Mouse (Mus musculus) midbrain, embryonic 13.5 days (tissue): ENCODE results near the gene Hyou1. TPM values are rescaled to one million over a fixed set of nuclear protein-coding genes. Genes with fewer than 3 reads are reported as not detected.
"Not testable (repeated sequence)": the region's sequence is repeated elsewhere in the genome, so short reads cannot be mapped to it uniquely, and the experiment has no call there.

Experiments used
- ATAC-seq: fragments of 200-750 bp; cut with Nextera tagmentation; 2 replicates; pipeline ENCODE4 v1.8.0; 2017; ENCODE audit warnings: mild to moderate bottlenecking, moderate TSS enrichment, moderate library complexity
- H3K27ac ChIP-seq: fragments of 300-500 bp; sonication (generic); 2 replicates; pipeline ENCODE4 v1.5.1; 2015; ENCODE audit warnings: inconsistent platforms, mild to moderate bottlenecking, moderate library complexity
- H3K27me3 ChIP-seq: fragments of 300-500 bp; sonication (generic); 2 replicates; pipeline ENCODE4 v1.6.1; 2015; ENCODE audit warnings: mild to moderate bottlenecking, inconsistent platforms
- H3K36me3 ChIP-seq: fragments of 300-500 bp; sonication (generic); 2 replicates; pipeline ENCODE4 v1.6.1; 2015; ENCODE audit warnings: mild to moderate bottlenecking, inconsistent platforms
- H3K4me1 ChIP-seq: fragments of 300-500 bp; sonication (generic); replicated peaks from 2 replicates; pipeline ENCODE4 v1.6.1; 2015; ENCODE audit warnings: inconsistent platforms
- H3K4me2 ChIP-seq: fragments of 300-500 bp; sonication (generic); replicated peaks from 2 replicates; pipeline ENCODE4 v1.6.1; 2015; ENCODE audit warnings: moderate library complexity, mild to moderate bottlenecking, inconsistent platforms
- H3K4me3 ChIP-seq: fragments of 300-500 bp; sonication (generic); replicated peaks from 2 replicates; pipeline ENCODE4 v1.5.1; 2015; ENCODE audit warnings: mild to moderate bottlenecking, inconsistent platforms
- H3K9ac ChIP-seq: fragments of 300-500 bp; sonication (generic); replicated peaks from 2 replicates; pipeline ENCODE4 v1.6.1; 2015; ENCODE audit warnings: mild to moderate bottlenecking, inconsistent platforms
- H3K9me3 ChIP-seq: fragments of 300-500 bp; sonication (generic); 2 replicates; pipeline ENCODE4 v1.6.1; 2016; ENCODE audit warnings: mild to moderate bottlenecking, inconsistent platforms
- whole genome bisulfite sequencing: fragments of 180-500 bp; shearing (Covaris S2); methylation state at CpG from one replicate; pipeline ENCODE4 v1.1.7; 2015; 5-methylcytosine and 5-hydroxymethylcytosine counted together
- polyA plus RNA-seq: library from polyadenylated mRNA; unstranded; fragments of >200 nt; fragmentation: Nextera tagmentation; extraction: Ambion mirVana; gene quantifications from 2 replicates; pipeline ENCODE4 v1.2.1, GENCODE M21; 2015

The Hyou1 gene
- polyA plus RNA-seq, 1 experiment from 2014 or later, result 28.4 TPM

DNA sequence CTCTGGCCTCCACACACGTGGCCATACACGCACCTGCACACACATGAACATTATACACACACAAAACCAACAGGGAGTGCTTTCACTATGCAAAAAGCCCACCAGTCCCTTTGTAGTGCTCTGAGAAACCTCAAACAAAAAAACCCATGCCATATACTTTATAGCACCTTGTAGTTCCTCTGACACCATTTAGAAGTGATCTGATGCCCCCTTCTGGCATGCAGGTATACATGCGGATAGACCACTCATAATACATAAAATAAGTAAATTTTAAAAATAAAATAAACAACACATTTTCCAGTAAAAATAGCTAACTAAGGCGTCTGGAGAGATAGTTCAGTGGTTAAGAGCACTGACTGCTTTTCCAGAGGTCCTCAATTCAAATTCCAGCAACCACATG, 22.1 kb upstream of the Hyou1 start:
- no peak overlapping the region for H3K9ac ChIP-seq
- WGBS, result 81% methylated on average over 4 of the region's 4 CpGs
- peaks cover 14% of the 10 kb centered on the region for H3K4me1 ChIP-seq
- H3K9me3 ChIP-seq, result no peaks in the 10 kb centered on the region
- no peak overlapping the region for H3K4me2 ChIP-seq
- H3K27ac ChIP-seq, result no peak overlapping the region
- peaks cover 72% of the 10 kb centered on the region for H3K36me3 ChIP-seq
- no peaks in the 10 kb centered on the region for H3K27me3 ChIP-seq
- H3K4me3 ChIP-seq, result no peak overlapping the region
- ATAC-seq, result no peak

DNA sequence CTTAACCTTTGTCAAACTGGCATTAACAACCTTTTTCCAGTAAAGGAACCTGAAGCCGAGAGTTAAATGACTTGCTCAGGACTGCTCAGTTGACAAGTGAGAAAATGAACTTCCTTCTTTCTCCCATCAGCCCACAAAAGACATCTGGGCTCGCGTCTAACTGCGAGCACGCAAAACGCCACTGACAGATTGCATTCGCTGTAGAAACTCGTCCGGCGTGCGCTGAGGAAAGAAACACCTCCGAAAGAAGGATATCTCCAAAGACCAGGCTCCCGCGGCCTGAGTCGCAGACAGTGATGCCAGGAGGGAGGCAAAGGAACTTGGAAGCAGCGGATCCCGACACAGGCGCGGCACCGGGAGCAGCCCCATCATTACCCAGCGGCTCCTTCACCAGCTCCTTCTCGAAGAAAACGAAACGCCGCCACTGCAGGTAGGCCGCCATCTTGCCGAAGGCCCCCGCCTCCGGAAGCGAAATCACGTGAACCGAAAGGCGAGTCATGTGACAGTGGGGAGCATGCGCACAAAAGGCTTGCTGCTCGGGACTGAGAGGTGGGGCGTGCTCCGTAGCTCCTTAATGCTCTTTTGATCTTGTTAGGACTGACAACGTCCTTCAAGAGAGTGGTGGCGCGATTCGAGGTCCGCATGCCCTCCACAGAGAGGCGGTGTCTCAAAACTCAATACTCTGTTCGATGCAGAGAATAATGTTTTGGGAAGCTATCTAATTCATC, 17.9 kb upstream of the Hyou1 start, which contains the start of gene Vps11:
Gene Vps11, minus strand, starts transcription at position 481 of the 728 bp plus-strand sequence.
- H3K36me3 ChIP-seq, result peaks cover 31% of the 10 kb centered on the region
- peak within 1 kb of the TSS; percentile 93 for H3K9ac ChIP-seq
- ATAC-seq, result peak; percentile 96
- 1% methylated on average over 44 of the region's 44 CpGs for WGBS
- H3K27me3 ChIP-seq, result no peaks in the 10 kb centered on the region
- peak within 1 kb of the TSS; percentile 82 for H3K4me2 ChIP-seq
- H3K9me3 ChIP-seq, result no peaks in the 10 kb centered on the region
- H3K4me3 ChIP-seq, result peak within 1 kb of the TSS; percentile 96
- H3K27ac ChIP-seq, result peak within 1 kb of the TSS; percentile 72
- H3K4me1 ChIP-seq, result peaks cover 14% of the 10 kb centered on the region

DNA sequence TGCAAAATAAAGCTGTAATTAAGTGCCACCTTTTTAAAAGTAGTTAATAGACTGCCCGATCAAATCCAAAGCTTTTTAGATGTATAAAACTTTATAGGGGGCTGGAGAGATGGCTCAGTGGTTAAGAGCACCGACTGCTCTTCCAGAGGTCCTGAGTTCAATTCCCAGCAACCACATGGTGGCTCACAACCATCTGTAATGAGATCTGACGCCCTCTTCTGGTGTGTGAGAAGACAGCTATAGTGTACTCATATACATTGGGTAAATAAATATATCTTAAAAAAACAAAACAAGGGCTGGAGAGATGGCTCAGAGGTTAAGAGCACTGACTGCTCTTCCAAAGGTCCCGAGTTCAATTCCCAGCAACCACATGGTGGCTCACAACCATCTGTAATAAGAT, 17.4 kb upstream of the Hyou1 start:
- H3K4me3 ChIP-seq, result peak overlapping the region; percentile 96
- ATAC-seq, result peak; percentile 59
- peaks cover 25% of the 10 kb centered on the region for H3K36me3 ChIP-seq
- peaks cover 13% of the 10 kb centered on the region for H3K4me1 ChIP-seq
- H3K4me2 ChIP-seq, result peak overlapping the region; percentile 82
- not testable (repeated sequence) for H3K27me3 ChIP-seq, H3K9me3 ChIP-seq
- peak overlapping the region; percentile 72; the same call in 1 of the 2 replicates for H3K27ac ChIP-seq
- 0 out of 2 replicates have a peak overlapping the region, but pooled peaks have one; percentile 93 for H3K9ac ChIP-seq
- WGBS, result 42% methylated on average over 4 of the region's 4 CpGs

DNA sequence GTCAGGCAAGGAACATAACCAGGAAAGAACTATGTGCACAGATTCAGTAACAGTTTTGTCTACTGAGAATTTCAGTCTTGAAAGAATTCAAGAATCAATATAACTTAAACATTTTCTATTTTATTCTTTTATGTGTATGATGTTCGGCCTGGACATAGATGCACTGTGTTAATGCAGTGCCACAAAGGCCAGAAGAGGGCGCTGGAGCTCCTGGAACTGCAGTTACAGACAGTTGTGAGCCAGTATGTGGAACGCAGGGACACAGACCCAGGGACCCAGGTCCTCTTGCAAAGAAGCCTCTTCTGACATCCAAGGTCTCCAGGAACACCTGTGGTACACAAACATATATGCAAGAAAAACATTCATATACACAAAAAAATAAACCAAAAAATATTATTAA, 14.8 kb upstream of the Hyou1 start:
- Histone ChIP-seq H3K4me1 (peaks cover 11% of the 10 kb centered on the region), H3K27me3 (no peaks in the 10 kb centered on the region), H3K4me3 (no peak overlapping the region), H3K9ac (no peak overlapping the region), H3K9me3 (no peaks in the 10 kb centered on the region), H3K36me3 (peaks cover 5% of the 10 kb centered on the region), H3K4me2 (no peak overlapping the region), H3K27ac (no peak overlapping the region)
- 63% methylated on average over 3 of the region's 3 CpGs for WGBS
- no peak for ATAC-seq

DNA sequence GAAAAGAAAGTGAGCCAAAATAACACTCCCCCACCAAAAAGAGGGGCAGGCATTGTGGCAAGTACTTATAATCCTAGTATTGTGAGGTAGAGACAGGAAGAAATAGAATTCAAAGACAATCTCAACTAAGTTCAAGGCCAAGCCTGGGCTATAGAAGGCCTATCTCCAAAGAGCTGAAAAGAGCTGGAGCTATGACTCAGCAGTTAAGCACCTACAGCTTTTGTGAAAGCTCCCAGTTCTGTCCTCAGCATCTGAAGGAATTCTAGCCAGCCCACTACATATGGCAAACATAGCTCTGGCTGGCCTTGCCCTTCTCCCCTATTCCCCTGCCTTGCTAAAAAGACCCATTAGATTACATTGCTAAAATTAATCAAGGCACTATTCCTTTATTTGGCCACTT, 5.9 kb upstream of the Hyou1 start:
- Histone ChIP-seq H3K4me3 (no peak overlapping the region), H3K27ac (no peak overlapping the region), H3K36me3 (no peaks in the 10 kb centered on the region), H3K9ac (no peak overlapping the region), H3K9me3 (no peaks in the 10 kb centered on the region), H3K4me1 (peaks cover 7% of the 10 kb centered on the region), H3K4me2 (no peak overlapping the region), H3K27me3 (no peaks in the 10 kb centered on the region)
- ATAC-seq, result no peak

DNA sequence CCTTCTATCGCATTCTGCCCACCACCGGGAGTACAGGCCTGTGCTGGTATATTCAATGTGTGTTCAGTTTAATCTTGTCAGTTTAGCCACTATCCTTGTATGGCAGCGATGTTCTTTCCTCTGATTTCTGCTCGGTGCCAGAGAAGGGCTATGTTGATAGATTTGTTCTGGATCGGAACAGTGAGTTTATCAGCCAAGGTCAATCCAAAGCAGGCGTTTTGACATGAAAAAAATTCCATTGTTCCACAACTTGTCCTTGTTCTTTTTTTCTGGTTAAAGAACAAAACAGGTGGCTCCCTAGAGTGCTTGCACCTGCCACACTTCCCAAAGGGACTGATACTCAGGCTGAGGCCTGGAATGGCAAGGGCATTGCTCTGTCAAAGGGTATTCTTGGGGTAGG, 3.1 kb upstream of the Hyou1 start:
- no peak overlapping the region for H3K4me3 ChIP-seq
- peaks cover 24% of the 10 kb centered on the region for H3K4me1 ChIP-seq
- peaks cover 4% of the 10 kb centered on the region for H3K36me3 ChIP-seq
- no peak overlapping the region for H3K9ac ChIP-seq
- H3K27me3 ChIP-seq, result no peaks in the 10 kb centered on the region
- no peak overlapping the region for H3K27ac ChIP-seq
- no peak for ATAC-seq
- WGBS, result 95% methylated on average over 6 of the region's 6 CpGs
- no peaks in the 10 kb centered on the region for H3K9me3 ChIP-seq
- no peak overlapping the region for H3K4me2 ChIP-seq

DNA sequence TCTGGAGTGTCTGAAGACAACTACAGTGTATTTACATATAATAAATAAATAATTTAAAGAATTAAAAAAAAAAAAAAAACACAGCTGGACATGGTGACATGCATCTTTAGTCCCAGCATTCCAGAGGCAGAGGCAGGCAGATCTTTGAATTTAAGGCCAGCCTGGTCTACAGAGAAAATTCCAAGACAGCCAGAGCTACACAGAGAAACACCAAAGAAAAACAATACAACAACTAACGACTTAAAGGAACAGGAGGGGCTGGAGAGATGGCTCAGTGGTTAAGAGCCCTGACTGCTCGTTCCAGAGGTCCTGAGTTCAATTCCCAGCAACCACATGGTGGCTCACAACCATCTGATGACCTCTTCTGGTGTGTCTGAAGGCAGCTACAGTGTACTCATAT, 2.0 kb upstream of the Hyou1 start:
- H3K4me2 ChIP-seq, H3K4me3 ChIP-seq, H3K27ac ChIP-seq, H3K9ac ChIP-seq, ATAC-seq, H3K9me3 ChIP-seq, H3K27me3 ChIP-seq: not testable (repeated sequence)
- Histone ChIP-seq H3K36me3 (peaks cover 16% of the 10 kb centered on the region), H3K4me1 (peaks cover 29% of the 10 kb centered on the region)
- WGBS, result 92% methylated on average over 2 of the region's 2 CpGs

DNA sequence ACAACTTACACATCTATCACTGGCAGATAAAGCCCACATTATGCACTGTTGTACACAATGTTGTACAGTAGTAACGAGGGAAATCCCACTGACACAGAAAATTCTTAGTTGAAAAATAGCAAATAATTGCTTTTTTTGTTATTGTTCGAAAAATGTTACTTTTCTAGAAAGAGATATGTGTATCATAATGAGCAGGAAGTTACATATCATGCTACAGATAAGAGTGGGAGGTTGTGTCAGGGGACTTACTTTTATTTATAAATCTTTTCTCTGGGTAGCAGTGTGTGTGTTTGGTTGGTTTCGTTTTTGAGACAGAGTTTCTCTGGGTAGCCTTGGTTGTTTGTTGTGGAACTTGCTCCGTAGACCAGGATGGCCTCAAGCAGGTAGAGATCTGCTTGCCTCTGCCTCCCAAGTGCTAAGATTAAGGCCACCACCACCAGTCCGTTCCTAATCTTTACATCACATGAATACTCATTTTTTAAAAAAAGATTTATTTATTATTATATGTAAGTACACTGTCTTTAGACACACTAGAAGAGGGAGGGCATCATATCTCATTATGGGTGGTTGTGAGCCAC, 1.0 kb upstream of the Hyou1 start:
- H3K9me3 ChIP-seq, result no peaks in the 10 kb centered on the region
- peaks cover 25% of the 10 kb centered on the region for H3K36me3 ChIP-seq
- H3K9ac ChIP-seq, result peak overlapping the region; percentile 68
- WGBS, result 92% methylated on average over 5 of the region's 5 CpGs
- peak overlapping the region; percentile 68 for H3K4me2 ChIP-seq
- H3K4me1 ChIP-seq, result peaks cover 29% of the 10 kb centered on the region
- no peaks in the 10 kb centered on the region for H3K27me3 ChIP-seq
- no peak for ATAC-seq
- peak overlapping the region; percentile 93 for H3K4me3 ChIP-seq
- peak overlapping the region; percentile 87 for H3K27ac ChIP-seq

DNA sequence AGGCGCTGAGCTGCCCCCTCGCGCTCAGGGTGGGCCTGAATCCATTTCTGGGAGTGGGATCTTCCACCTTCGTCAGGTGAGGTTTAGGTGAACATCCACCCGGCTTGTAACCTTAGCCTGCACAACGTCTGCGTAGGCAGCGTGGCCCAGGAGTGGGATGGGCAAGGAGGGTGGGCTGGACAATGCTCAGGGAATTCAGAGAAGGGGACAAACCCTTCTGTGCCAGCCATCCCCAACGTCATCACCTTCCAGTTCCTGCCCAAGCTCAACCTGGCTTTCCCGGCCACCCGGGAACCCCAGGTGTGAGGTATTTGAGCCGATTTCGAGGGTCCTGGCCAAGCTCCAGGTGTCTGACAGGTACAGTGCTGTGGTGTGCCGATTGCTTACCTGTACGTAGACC, 572 bp downstream of the Hyou1 start:
- Histone ChIP-seq H3K9me3 (no peaks in the 10 kb centered on the region), H3K4me2 (peak overlapping the region; percentile 86), H3K4me3 (peak overlapping the region; percentile 93), H3K27me3 (no peaks in the 10 kb centered on the region), H3K9ac (peak overlapping the region; percentile 95), H3K27ac (peak overlapping the region; percentile 88), H3K36me3 (peaks cover 41% of the 10 kb centered on the region), H3K4me1 (peaks cover 29% of the 10 kb centered on the region)
- 12% methylated on average over 15 of the region's 15 CpGs for WGBS
- ATAC-seq, result peak; percentile 53

DNA sequence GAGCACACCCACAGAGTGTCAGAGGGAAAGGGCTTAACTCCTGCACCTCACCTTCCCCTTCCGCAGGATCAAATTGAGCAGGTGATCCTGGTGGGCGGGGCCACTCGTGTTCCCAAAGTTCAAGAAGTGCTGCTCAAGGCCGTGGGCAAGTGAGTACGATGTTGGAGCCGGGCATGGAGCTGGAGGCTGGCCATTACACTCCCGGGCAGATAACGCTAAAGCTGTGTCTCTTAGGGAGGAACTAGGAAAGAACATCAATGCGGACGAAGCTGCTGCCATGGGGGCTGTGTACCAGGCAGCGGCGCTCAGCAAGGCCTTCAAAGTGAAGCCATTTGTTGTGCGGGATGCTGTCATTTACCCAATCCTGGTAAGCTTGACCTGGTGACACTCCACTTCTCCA, 5.3 kb downstream of the Hyou1 start:
- WGBS, result 94% methylated on average over 13 of the region's 13 CpGs
- H3K9ac ChIP-seq, result no peak overlapping the region

DNA sequence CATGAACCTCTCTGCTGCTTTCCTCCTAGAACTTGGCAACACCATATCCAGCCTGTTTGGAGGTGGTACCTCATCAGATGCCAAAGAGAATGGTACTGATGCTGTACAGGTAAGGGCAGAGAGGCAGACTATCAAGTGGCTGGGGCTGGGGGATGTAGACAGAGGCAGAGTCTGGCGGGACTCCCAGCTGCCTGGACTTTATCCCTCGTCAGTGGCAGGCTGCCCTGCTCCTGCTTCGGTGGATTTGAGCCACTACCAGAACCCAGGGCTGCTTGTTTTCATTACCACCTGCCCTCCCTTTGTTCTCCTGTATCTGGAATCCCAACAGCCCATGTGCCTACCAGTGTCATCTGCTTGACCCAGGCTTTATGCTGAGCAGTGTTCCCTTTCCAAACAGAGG, 7.9 kb downstream of the Hyou1 start:
- no peak overlapping the region for H3K9ac ChIP-seq
- no peak overlapping the region for H3K4me3 ChIP-seq
- no peaks in the 10 kb centered on the region for H3K4me1 ChIP-seq
- peaks cover 96% of the 10 kb centered on the region for H3K36me3 ChIP-seq
- no peak overlapping the region for H3K4me2 ChIP-seq
- ATAC-seq, result no peak
- H3K27me3 ChIP-seq, result no peaks in the 10 kb centered on the region
- no peaks in the 10 kb centered on the region for H3K9me3 ChIP-seq
- 77% methylated on average over 3 of the region's 3 CpGs for WGBS
- no peak overlapping the region for H3K27ac ChIP-seq

More for the DNA sequence above, 5.3 kb downstream of the Hyou1 start:
- Histone ChIP-seq H3K36me3 (peaks cover 88% of the 10 kb centered on the region), H3K4me3 (no peak overlapping the region), H3K4me2 (no peak overlapping the region), H3K27ac (no peak overlapping the region), H3K4me1 (peaks cover 18% of the 10 kb centered on the region), H3K27me3 (no peaks in the 10 kb centered on the region), H3K9me3 (no peaks in the 10 kb centered on the region)
- ATAC-seq, result no peak

DNA sequence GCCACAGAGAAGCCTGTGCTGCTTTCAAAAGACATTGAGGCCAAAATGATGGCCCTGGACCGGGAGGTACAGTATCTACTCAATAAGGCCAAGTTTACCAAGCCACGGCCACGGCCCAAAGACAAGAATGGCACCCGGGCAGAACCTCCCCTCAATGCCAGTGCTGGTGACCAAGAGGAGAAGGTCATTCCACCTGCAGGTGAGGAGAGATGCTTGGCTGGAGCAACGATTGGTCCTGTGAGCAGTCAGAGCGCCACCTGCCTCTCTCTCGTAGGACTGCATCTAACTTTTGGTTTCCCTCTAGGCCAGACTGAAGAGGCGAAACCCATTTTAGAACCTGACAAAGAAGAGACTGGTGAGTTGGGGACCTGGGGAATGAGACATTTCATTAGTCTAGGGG, 10.0 kb downstream of the Hyou1 start:
- no peak overlapping the region for H3K9ac ChIP-seq
- no peak overlapping the region for H3K4me3 ChIP-seq
- H3K27me3 ChIP-seq, result no peaks in the 10 kb centered on the region
- no peak for ATAC-seq
- H3K36me3 ChIP-seq, result peaks cover 81% of the 10 kb centered on the region
- 61% methylated on average over 8 of the region's 8 CpGs for WGBS
- no peak overlapping the region for H3K27ac ChIP-seq
- H3K4me2 ChIP-seq, result no peak overlapping the region
- H3K9me3 ChIP-seq, result no peaks in the 10 kb centered on the region
- H3K4me1 ChIP-seq, result no peaks in the 10 kb centered on the region
